Mouse (Mus musculus): ENCODE data around the gene Sdhaf2.

Gene Sdhaf2

DNA sequence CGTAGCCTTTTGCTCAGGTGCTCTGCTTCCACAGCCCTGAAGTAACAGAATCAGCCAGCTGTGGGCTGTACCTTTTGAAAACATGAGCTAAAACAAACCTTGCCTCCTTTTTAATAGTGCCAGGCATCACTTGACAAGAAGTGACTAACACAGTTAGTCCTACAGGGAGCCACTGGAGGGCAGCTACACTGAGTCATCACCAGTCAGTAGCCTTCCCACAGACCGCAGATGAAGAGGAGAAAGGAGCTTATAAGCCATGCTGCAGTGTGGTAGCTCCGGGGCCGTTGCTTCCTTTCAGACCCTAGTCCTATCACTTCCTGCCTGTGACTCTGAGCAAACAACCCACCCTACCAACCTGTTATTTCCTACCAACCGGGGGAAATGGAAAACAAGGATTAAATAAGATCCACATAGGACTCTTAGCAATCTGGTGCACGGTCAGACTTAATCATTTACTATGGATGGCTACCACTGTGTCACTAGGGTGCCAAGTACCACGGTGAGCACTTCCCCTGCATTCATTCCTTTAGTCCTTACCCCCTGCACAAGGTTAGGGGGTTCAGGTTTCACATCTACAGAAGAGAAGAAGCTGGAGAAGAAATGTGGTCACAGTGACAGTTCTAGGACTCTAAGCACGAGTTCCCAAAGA is 28.3 kb downstream of the Sdhaf2 start:
- no peak for DNase-seq

DNA sequence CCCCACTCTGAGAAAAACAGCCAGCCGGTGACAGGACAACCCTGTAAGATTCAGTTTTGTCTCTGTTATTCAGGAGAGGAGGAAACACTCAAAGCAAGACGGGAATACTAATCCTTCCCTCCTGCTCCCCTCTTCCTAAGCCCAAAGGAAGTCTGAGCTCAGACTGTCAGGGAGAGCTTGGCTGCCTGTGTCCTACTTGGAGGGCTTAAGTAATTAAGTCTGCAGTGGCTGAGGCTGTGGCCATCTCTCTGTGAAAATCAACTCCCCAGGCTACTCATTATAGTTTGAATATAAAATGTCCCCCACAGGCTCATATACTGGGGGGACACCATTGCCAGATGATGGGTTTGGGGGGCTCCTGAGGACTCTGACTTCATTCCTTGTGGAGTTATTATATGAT is 29.0 kb downstream of the Sdhaf2 start:
- DNase-seq: no peak

DNA sequence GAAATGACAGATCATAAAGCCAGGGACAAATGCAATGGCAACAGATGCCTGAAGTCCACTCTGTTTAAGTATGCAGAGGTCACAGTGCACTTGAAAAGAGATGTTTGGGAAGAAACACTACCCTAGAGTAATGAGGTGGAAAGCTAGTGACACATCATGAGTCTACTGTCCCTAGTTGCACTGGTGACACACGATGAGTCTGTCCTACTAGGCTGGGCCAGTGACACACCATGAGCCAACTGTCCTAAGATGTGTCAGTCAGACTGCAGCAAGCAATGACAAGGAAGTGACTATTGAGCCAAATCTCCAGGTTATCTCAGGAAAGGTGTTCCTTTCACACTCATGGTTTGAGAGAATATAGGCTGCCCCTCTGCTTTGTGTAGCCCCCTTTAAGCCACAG is 30.3 kb downstream of the Sdhaf2 start:
- no peak for DNase-seq

DNA sequence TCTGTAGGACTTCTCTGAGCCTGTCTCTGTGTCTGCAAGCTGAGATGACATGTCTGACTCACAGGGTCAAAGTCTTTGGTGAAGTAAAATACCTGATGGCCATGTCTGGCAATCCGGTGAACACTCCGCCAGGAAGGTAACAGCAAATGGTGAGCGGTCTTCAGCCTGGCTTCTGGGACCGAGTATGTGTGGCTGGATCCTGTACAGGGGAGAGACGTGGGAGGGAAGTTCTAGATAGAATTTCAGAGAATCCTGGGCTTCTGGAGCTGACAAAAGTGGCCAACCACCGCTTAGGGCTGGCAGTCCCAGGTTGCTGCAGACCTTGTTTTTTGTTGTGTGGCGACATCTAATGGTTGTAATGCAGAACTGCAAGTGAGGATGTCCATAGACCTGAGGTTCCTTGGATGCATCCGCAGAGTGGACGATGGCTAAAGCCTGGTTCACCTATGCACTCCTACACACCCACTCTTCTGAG is 39.6 kb downstream of the Sdhaf2 start:
- peak; percentile 72 to 73 for DNase-seq

DNA sequence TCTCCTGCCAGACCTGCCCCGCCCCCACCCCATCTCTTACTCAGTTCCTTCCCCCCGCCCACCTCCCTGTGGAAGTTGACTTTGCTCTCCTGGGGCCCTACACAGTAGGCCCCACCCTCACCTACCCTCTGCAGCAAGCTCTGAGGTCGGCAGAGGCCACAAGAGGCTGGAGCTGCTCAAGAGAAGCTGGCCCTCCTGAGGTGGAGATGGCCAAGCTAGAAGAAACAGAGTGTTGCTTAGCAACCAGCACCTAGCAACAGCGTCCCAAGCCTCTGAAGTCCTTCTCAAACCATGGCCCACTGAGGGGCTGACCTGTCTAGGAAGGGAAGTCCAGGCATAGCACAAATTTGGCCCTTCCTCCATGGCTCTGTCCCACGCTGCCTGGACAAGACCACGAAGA is 43.2 kb downstream of the Sdhaf2 start, which contains the start of gene Ppp1r32:
TSS of gene Ppp1r32 (minus strand) at position 226 of the 400 bp plus-strand sequence.
- DNase-seq: peak; percentile 53 to 59

GRCm38 (mm10) chr19:10479541-10479940 is 46.4 kb downstream of the Sdhaf2 start:
- no peak for DNase-seq

DNA sequence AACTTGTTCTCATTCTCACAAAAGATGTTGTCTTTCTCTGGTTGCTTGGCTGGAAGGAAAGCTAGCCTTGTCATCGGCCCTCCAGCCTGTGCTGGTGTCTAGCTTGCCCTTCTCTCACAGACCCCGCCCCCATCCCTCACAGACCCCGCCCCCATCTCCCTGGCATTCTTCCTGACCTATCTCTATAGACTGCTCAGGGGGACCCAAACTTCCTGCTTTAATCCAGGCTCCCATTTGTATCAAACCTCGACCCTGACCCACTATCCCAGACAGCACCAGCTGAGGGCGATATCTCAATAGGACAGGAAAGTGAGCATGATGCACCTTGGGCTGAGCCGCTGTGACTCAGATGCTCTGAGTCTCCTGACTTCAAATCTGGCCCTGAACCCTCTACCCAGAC is 52.2 kb downstream of the Sdhaf2 start:
- no peak for DNase-seq

DNA sequence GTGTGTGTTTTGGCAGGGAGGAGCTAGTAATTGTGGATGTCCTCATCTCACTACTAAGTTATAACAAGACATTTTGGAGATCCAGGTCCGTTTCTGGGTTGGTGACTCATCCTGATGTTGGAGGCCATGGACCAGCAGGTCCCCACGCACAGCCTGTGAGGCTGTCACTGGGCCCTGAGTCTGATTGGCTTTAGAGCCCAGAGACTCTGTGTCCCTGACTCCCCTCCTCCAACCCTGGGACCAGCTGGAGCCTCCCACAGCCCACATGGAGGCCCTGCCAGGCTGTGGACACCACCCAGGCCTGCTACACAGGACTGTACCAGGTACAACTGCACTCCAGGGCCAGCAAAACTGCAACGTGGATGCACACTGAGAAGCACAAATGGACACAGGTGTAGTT is 53.0 kb downstream of the Sdhaf2 start:
- no peak for DNase-seq

DNA sequence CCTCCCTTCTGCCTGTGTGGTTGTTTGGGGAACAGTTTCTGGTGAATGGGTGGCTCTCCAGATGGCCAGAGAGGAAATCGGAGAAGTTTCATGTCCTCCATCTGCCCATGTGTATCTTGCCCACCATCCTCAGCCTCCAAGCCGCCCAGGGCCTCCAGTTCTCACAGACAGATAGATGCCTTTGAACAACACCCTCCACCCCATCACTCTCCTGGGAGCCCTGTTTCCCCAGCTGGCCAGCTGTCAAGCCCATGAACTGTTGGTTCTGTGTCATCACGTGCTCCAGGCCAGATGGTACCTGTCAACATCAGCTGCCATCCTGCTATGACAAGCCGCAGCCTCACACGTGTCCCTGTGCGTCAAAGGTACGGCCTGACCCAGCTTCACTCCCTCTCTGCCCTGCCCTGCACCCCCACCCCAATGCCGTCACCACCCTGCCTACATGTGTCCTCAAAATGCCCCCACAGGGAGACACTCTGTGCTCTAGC is 56.7 kb downstream of the Sdhaf2 start:
- peak in 1 of 2 experiments; percentile 27 for DNase-seq

DNA sequence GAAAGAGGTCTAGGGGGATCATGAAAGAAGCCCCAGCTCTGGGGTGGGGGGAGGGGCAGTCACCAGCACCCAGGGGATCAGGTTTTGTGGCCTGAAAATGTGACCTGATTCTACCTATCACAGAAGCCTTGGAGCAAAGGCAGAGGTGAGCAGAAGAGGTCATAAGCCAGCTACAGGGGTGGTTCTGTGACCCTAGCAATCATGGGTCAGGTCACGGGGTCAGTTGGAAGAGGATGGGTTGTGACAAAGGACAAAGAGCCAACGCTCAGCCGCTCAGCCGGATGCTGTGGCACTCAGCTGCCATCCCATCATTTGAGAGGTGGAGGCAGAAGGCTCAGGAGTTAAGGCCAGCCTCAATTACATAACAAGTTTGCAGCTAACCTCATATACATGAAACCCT is 61.5 kb downstream of the Sdhaf2 start:
- no peak for DNase-seq

DNA sequence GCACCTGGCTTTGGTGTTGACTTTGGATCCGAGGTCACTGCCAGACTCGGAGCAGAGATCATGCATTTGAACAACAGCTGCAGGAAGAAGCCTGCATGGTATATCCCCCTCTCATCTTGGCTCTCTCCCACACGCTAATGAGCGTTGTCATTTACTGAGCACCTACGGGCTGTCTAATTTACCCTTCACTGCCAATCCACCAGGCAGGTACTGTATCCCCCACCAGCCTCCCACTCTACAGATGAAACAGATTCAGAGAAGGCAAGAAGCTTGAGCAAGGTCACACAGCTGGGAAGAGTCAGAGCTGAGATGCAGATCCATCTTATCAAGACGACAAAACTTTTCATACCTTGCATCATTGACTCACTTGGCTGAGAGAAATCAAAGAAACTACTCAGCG is 64.4 kb downstream of the Sdhaf2 start:
- no peak for DNase-seq

- DNase-seq: no peak
Observed at GRCm38 (mm10) chr19:10459907-10460306, 66.0 kb downstream of the Sdhaf2 start.

DNA sequence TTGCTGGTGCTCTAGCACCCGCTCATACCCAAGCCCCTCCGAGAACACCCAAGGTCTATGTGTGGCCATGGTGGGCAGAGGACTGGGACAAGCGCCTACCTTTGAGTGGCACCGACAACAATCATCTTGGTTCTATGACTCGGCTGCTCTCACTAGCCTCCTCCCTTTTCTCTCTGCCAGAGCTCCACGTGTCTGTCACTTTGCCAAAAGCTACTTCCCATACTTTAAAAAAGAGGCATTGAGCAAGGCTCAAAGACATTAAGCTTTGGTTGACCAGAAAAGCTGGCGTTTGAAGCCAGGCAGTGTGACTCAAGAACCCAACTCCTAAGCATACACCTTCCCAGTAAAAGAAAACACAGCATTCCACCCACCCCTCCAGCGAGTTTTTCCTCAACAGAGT is 67.8 kb downstream of the Sdhaf2 start:
- peak in 1 of 2 experiments; percentile 29 for DNase-seq

- DNase-seq: peak; percentile 73 to 85
Observed at GRCm38 (mm10) chr19:10457484-10457800, 68.5 kb downstream of the Sdhaf2 start.

DNA sequence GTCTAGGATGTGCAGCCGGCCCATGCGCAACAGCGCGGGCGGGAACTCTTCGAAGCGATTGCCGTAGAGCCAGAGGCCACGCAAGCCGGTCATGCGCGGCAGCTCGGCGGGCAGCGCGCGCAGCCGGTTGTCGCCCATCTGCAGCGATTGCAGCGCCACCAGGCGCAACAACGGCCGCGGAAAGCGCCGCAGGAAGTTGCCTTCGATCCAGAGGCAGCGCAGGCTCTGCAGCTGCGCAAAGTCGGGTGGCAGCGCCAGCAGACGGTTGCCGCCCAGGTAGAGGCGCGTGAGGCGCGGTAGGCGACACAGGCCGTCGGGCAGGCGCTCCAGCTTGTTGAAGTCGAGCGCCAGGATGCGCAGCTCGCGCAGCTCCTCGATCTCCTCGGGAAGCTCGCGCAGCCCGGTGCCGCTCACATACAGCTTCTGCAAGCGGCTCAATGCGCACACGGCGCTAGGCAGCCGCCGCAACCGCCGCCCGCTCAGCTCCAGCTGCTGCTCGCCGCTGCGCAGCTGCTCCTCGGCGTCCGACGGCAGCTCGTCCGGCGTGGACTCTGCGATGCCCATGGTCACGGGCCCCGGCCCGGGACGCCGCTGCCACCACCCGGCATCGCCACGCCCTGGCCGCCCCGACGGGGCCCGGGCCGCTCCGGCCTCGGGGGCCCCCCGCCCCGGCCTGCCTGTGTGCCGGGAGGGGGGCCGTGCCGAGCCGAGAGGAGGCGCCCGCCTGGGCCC is 69.0 kb downstream of the Sdhaf2 start, which contains the start of gene Lrrc10b:
TSS of gene Lrrc10b (minus strand) at position 722 of the 732 bp plus-strand sequence.
- peak; percentile 63 to 67 for DNase-seq

- DNase-seq: no peak
Observed at GRCm38 (mm10) chr19:10455437-10455806, 70.5 kb downstream of the Sdhaf2 start.

- DNase-seq: no peak
Observed at GRCm38 (mm10) chr19:10454718-10455436, 71.1 kb downstream of the Sdhaf2 start.

Data from cerebellum, postnatal 10 days (tissue).